ENCODE assay signal across 24 mouse cellular contexts in the genomic region with DNA sequence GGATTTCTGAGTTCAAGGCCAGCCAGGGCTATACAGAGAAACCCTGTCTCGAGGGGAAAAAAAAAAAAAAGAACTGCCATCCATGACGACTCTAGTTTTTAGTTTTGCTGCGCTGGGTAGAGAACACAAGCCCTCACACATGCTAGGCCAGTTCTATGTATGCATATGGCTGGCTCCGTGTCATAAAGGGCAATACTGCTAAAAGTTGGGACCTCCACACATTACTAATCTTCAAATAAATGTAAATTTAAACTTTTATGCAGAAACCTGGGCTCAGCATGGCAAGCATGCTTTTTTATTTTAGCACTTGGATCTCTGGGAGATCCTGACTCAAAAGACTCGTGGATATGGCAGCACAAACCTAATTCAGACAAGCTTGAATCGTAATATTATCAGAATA. TPM values are rescaled to one million over a fixed set of nuclear protein-coding genes. Genes with fewer than 3 reads are reported as not detected.
DNase-seq lines count a peak whose midpoint lies in the region; TF ChIP-seq lines count a peak whose summit lies in the region.
"Had no signal": no experiment of that assay in that cellular context is flagged by ENCODE, and none has a peak within 500 bp of the region (broad histone marks: within the 10 kb centered on the region; RNA-seq: fewer than 3 reads in every experiment).

No protein-coding gene starts in this region.

- no peak overlapping the region for H3K27ac ChIP-seq in MEL (ENCODE audit: control insufficient read depth, low read depth, low read length)
- H3K27ac ChIP-seq: embryonic facial prominence, embryonic 10.5 days; embryonic facial prominence, embryonic 12.5 days; forebrain, embryonic 13.5 days; forebrain, embryonic 15.5 days had no signal

- peaks cover 24% of the 10 kb centered on the region for H3K79me2 ChIP-seq in MEL (ENCODE audit: control insufficient read depth, insufficient read depth, low read length, poor library complexity)

- H3K36me3 ChIP-seq in MEL (ENCODE audit: control insufficient read depth in 1 of 2, insufficient read depth in 2 of 2, low read length in 2 of 2), result peaks cover 6 to 9% of the 10 kb centered on the region in 2 experiments; a peak in 3 of 4 replicates
- H3K36me3 ChIP-seq: forebrain, embryonic 15.5 days had no signal

- no peak; a peak in 2 of 4 replicates for TF ChIP-seq POLR2A in MEL (IDR thresholded peaks at IDR 0.05; ENCODE audit: control insufficient read depth in 1 of 2, insufficient read depth in 1 of 2, low read depth in 1 of 2, low read length in 2 of 2, poor library complexity in 1 of 2)

- no peaks in the 10 kb centered on the region for H3K9me3 ChIP-seq in MEL (replicated peaks; ENCODE audit: insufficient read depth, low read length)
- H3K9me3 ChIP-seq: embryonic facial prominence, embryonic 10.5 days; embryonic facial prominence, embryonic 12.5 days; forebrain, embryonic 13.5 days; forebrain, embryonic 15.5 days; G1E had no signal

- no peak overlapping the region for H3K9ac ChIP-seq in MEL (ENCODE audit: control insufficient read depth, low read depth, low read length, poor library complexity, severe bottlenecking)
- H3K9ac ChIP-seq: embryonic facial prominence, embryonic 12.5 days; forebrain, embryonic 13.5 days; forebrain, embryonic 15.5 days; forebrain, postnatal 0 days had no signal

- DNase-seq in embryo, embryonic 10 days (ENCODE audit: low spot score), result peak; percentile 5
- no peak for DNase-seq in embryo, embryonic 10.5 days (ENCODE audit: low spot score)
- DNase-seq in MEL (ENCODE audit: low read depth, low spot score), result peak; percentile 28
- DNase-seq in kidney, postnatal 10 days, result no peak
- no peak for DNase-seq in testis, postnatal 14 days (ENCODE audit: low spot score)
- DNase-seq: adrenal gland, adult 8-10 months; adrenal gland, postnatal 14 days; adrenal gland, postnatal 36 days; B cell, adult 2 months; cerebellum, adult 11-12 months; cerebellum, adult 2 months; cerebellum, adult 9-10 months; cerebellum, postnatal 10 days; cerebellum, postnatal 25 days; forebrain, postnatal 0 days had no signal

- TF ChIP-seq EP300 in MEL (IDR thresholded peaks at IDR 0.05; ENCODE audit: low read depth in 1 of 2, low read length in 2 of 2), result no peak

- no peak for TF ChIP-seq RAD21 in MEL (IDR thresholded peaks at IDR 0.05; ENCODE audit: low read depth, low read length)

- H3K27me3 ChIP-seq in MEL (ENCODE audit: control insufficient read depth in 1 of 2, insufficient read depth in 2 of 2, low read length in 2 of 2), result no peaks in the 10 kb centered on the region
- H3K27me3 ChIP-seq: embryonic facial prominence, embryonic 12.5 days; forebrain, embryonic 13.5 days; forebrain, embryonic 15.5 days had no signal

- no peak for TF ChIP-seq CTCF in MEL (IDR thresholded peaks at IDR 0.05 in 2 of 3, conservative IDR thresholded peaks at IDR 0.05 in 1 of 3; ENCODE audit: control insufficient read depth in 1 of 3, insufficient read depth in 1 of 3, low read depth in 2 of 3, low read length in 3 of 3, poor library complexity in 1 of 3, severe bottlenecking in 1 of 3)

- no peak overlapping the region for H3K4me3 ChIP-seq in MEL (ENCODE audit: control insufficient read depth in 1 of 2, insufficient read depth in 1 of 2, low read depth in 2 of 2, low read length in 2 of 2)
- H3K4me3 ChIP-seq: embryonic facial prominence, embryonic 10.5 days; embryonic facial prominence, embryonic 12.5 days; forebrain, embryonic 13.5 days; forebrain, embryonic 15.5 days had no signal

- H3K4me1 ChIP-seq in MEL (ENCODE audit: control insufficient read depth in 1 of 2, insufficient read depth in 2 of 2, low read length in 2 of 2), result peaks cover 0 to under 1% of the 10 kb centered on the region in 2 experiments; a peak in 2 of 4 replicates

TF ChIP-seq in MEL, 35 proteins besides CTCF, POLR2A, EP300 and RAD21:
- TF ChIP-seq ZC3H11A (IDR thresholded peaks at IDR 0.05; ENCODE audit: low read depth, low read length) (no peak), ZNF384 (IDR thresholded peaks at IDR 0.05; ENCODE audit: low read depth, low read length) (no peak), TAL1 (IDR thresholded peaks at IDR 0.05; ENCODE audit: low read length) (no peak), NRF1 (IDR thresholded peaks at IDR 0.05; ENCODE audit: insufficient read depth, low read depth, low read length, poor library complexity, severe bottlenecking) (no peak), ZMIZ1 (IDR thresholded peaks at IDR 0.05; ENCODE audit: low read depth, low read length) (no peak), MAZ (IDR thresholded peaks at IDR 0.05; ENCODE audit: low read depth, low read length) (no peak), ELF1 (IDR thresholded peaks at IDR 0.05; ENCODE audit: low read depth, low read length) (no peak), USF2 (IDR thresholded peaks at IDR 0.05; ENCODE audit: borderline replicate concordance in 1 of 2, insufficient read depth in 1 of 2, low read depth in 1 of 2, low read length in 2 of 2) (no peak), POLR2AphosphoS5 (IDR thresholded peaks at IDR 0.05; ENCODE audit: borderline replicate concordance, low read depth, low read length) (no peak), ZKSCAN1 (IDR thresholded peaks at IDR 0.05; ENCODE audit: low read depth, low read length) (no peak), GABPA (IDR thresholded peaks at IDR 0.05; ENCODE audit: low read depth, low read length) (no peak), MAFK (IDR thresholded peaks at IDR 0.05; ENCODE audit: borderline replicate concordance, low read depth, low read length) (no peak), POLR2AphosphoS2 (IDR thresholded peaks at IDR 0.05; ENCODE audit: low read length) (no peak), TCF12 (IDR thresholded peaks at IDR 0.05; ENCODE audit: low read depth, low read length) (no peak), MEF2A (IDR thresholded peaks at IDR 0.05; ENCODE audit: extremely low read depth, insufficient replicate concordance, low read depth, low read length, poor library complexity, severe bottlenecking) (no peak), HCFC1 (IDR thresholded peaks at IDR 0.05; ENCODE audit: low read depth, low read length) (no peak)

RNA-seq across cellular contexts. Expression of gene Rpl39, which starts 4.0 kb away (rescaled TPM):
- total RNA-seq in MEL (2012; rRNA removed), result 1,123 and 1,279 TPM in 2 replicates
- polyA plus RNA-seq in MEL (2012; ENCODE audit: insufficient read depth in 1 of 2, insufficient read length in 2 of 2, low read depth in 1 of 2, low replicate concordance in 2 of 2, missing spikeins in 1 of 2), result 1,000 to 10,000 TPM in 1 of 2 experiments, not detected in 1; 1,063 TPM

RNA-seq across cellular contexts. Expression of gene Upf3b, which starts 28.9 kb away (rescaled TPM):
- 13.0 and 14.0 TPM in 2 replicates for total RNA-seq in MEL (2012; rRNA removed)
- 10 to 100 TPM in 1 of 2 experiments, not detected in 1; 25.0 TPM for polyA plus RNA-seq in MEL (2012; ENCODE audit: insufficient read depth in 1 of 2, insufficient read length in 2 of 2, low read depth in 1 of 2, low replicate concordance in 2 of 2, missing spikeins in 1 of 2)

RNA-seq across cellular contexts. Expression of gene Sowahd, which starts 32.5 kb away (rescaled TPM):
- not detected in 2 replicates for total RNA-seq in MEL (2012; rRNA removed)
- not detected for polyA plus RNA-seq in MEL (2012; ENCODE audit: insufficient read depth in 1 of 2, insufficient read length in 2 of 2, low read depth in 1 of 2, low replicate concordance in 2 of 2, missing spikeins in 1 of 2)
- total RNA-seq: forebrain, postnatal 0 days had no signal
- polyA plus RNA-seq: activated CD4-positive, CD25-positive, alpha-beta regulatory T cell, adult 4 months; CD4-positive, CD25-positive, alpha-beta regulatory T cell, adult 4 months; cerebellum, adult 2 months; cortical plate, adult 2 months; embryonic facial prominence, embryonic 10.5 days; embryonic facial prominence, embryonic 12.5 days; forebrain, embryonic 11.5 days; forebrain, embryonic 13.5 days; forebrain, embryonic 15.5 days; G1E had no signal

RNA-seq across cellular contexts. Expression of gene Nkap, which starts 45.4 kb away (rescaled TPM):
- 9.1 and 10.5 TPM in 2 replicates for total RNA-seq in MEL (2012; rRNA removed)
- 10 to 100 TPM in 1 of 2 experiments, not detected in 1; 14.5 TPM for polyA plus RNA-seq in MEL (2012; ENCODE audit: insufficient read depth in 1 of 2, insufficient read length in 2 of 2, low read depth in 1 of 2, low replicate concordance in 2 of 2, missing spikeins in 1 of 2)

Comparison
In these comparisons a context has a peak if more than half of its experiments do, and no peak if none do; other contexts are left out.
1. DNase-seq: peak in embryo, embryonic 10 days (single experiment) and MEL (single experiment); none in embryo, embryonic 10.5 days (single experiment), kidney, postnatal 10 days (single experiment) and testis, postnatal 14 days (single experiment).